Mouse (Mus musculus): ENCODE data around the gene 1700001C19Rik. TPM values are rescaled to one million over a fixed set of nuclear protein-coding genes. Genes with fewer than 3 reads are reported as not detected.

The 1700001C19Rik gene
- polyA plus RNA-seq, 1 experiment from 2014 or later: 1.5 TPM

- ATAC-seq: no peak
- H3K27me3 ChIP-seq: no peaks in the 10 kb centered on the region
- TF ChIP-seq CTCF (IDR thresholded peaks at IDR 0.05): no peak
- no peak for DNase-seq (ENCODE audit: low read depth, low spot score)
- in situ Hi-C loops (cut with MboI; ENCODE audit: low pct_unique_long_range_greater_than_20kb): no loop called here
- ChIA-PET CTCF (interaction anchor here (1.0 to 1.6 kb wide), 6 partner anchors 9 to 103 kb away, joined by 3 to 5 read pairs (median 4); no protein-coding TSS in a partner anchor), POLR2A (interaction anchor here (0.7 kb wide), 1 partner anchor 91 kb away, joined by 3 read pairs; no protein-coding TSS in a partner anchor)
Measured at GRCm38 (mm10) chr17:47472435-47473350, 35.5 kb upstream of the 1700001C19Rik start.

- no peak for TF ChIP-seq CTCF (IDR thresholded peaks at IDR 0.05)
- in situ Hi-C loops (cut with MboI; ENCODE audit: low pct_unique_long_range_greater_than_20kb): no loop called here
- POLR2A ChIA-PET: no interaction called here
- ATAC-seq: no peak
- no peaks in the 10 kb centered on the region for H3K27me3 ChIP-seq
- DNase-seq (ENCODE audit: low read depth, low spot score): no peak
- CTCF ChIA-PET: no interaction called here
Measured at GRCm38 (mm10) chr17:47470686-47471085, 33.5 kb upstream of the 1700001C19Rik start.

GRCm38 (mm10) chr17:47470121-47470520 lies 32.9 kb upstream of the 1700001C19Rik start:
- DNase-seq (ENCODE audit: low read depth, low spot score) (no peak), ATAC-seq (no peak)
- POLR2A ChIA-PET: no interaction called here
- no peaks in the 10 kb centered on the region for H3K27me3 ChIP-seq
- CTCF ChIA-PET: no interaction called here
- no peak for TF ChIP-seq CTCF (IDR thresholded peaks at IDR 0.05)
- in situ Hi-C loops (cut with MboI; ENCODE audit: low pct_unique_long_range_greater_than_20kb): no loop called here

GRCm38 (mm10) chr17:47469642-47470041 lies 32.5 kb upstream of the 1700001C19Rik start:
- no peak for ATAC-seq

GRCm38 (mm10) chr17:47468466-47468865 lies 31.3 kb upstream of the 1700001C19Rik start:
- in situ Hi-C loops (cut with MboI; ENCODE audit: low pct_unique_long_range_greater_than_20kb): no loop called here
- H3K27me3 ChIP-seq: no peaks in the 10 kb centered on the region
- POLR2A ChIA-PET: no interaction called here

More at GRCm38 (mm10) chr17:47469642-47470041, 32.5 kb upstream of the 1700001C19Rik start:
- no peak for TF ChIP-seq CTCF (IDR thresholded peaks at IDR 0.05)
- POLR2A ChIA-PET: no interaction called here
- CTCF ChIA-PET: interaction anchor here (1.4 kb wide), 1 partner anchor 84 kb away, joined by 3 read pairs; no protein-coding TSS in a partner anchor
- DNase-seq (ENCODE audit: low read depth, low spot score): no peak
- in situ Hi-C loops (cut with MboI; ENCODE audit: low pct_unique_long_range_greater_than_20kb): no loop called here
- H3K27me3 ChIP-seq: no peaks in the 10 kb centered on the region

GRCm38 (mm10) chr17:47468063-47468462 lies 30.9 kb upstream of the 1700001C19Rik start:
- ATAC-seq (no peak), DNase-seq (ENCODE audit: low read depth, low spot score) (no peak)
- POLR2A ChIA-PET: no interaction called here
- H3K27me3 ChIP-seq: no peaks in the 10 kb centered on the region
- in situ Hi-C loops (cut with MboI; ENCODE audit: low pct_unique_long_range_greater_than_20kb): no loop called here
- CTCF ChIA-PET: interaction anchor here (1.4 kb wide), 1 partner anchor 82 kb away, joined by 3 read pairs; no protein-coding TSS in a partner anchor
- no peak for TF ChIP-seq CTCF (IDR thresholded peaks at IDR 0.05)

More at GRCm38 (mm10) chr17:47468466-47468865, 31.3 kb upstream of the 1700001C19Rik start:
- DNase-seq (ENCODE audit: low read depth, low spot score) (no peak), ATAC-seq (no peak)
- CTCF ChIA-PET: interaction anchor here (1.4 kb wide), 1 partner anchor 83 kb away, joined by 3 read pairs; no protein-coding TSS in a partner anchor
- no peak for TF ChIP-seq CTCF (IDR thresholded peaks at IDR 0.05)

GRCm38 (mm10) chr17:47467659-47468058 lies 30.5 kb upstream of the 1700001C19Rik start:
- ATAC-seq (no peak), DNase-seq (ENCODE audit: low read depth, low spot score) (no peak)
- in situ Hi-C loops (cut with MboI; ENCODE audit: low pct_unique_long_range_greater_than_20kb): no loop called here
- ChIA-PET POLR2A (interaction anchor here (0.6 kb wide), 2 partner anchors 9 to 14 kb away, joined by 3 to 5 read pairs; no protein-coding TSS in a partner anchor), CTCF (no interaction called here)
- TF ChIP-seq CTCF (IDR thresholded peaks at IDR 0.05): no peak
- no peaks in the 10 kb centered on the region for H3K27me3 ChIP-seq

- ATAC-seq (no peak), DNase-seq (ENCODE audit: low read depth, low spot score) (no peak)
- CTCF ChIA-PET: no interaction called here
- TF ChIP-seq CTCF (IDR thresholded peaks at IDR 0.05): no peak
- in situ Hi-C loops (cut with MboI; ENCODE audit: low pct_unique_long_range_greater_than_20kb): no loop called here
- no peaks in the 10 kb centered on the region for H3K27me3 ChIP-seq
- POLR2A ChIA-PET: no interaction called here
Measured at GRCm38 (mm10) chr17:47466284-47466683, 29.1 kb upstream of the 1700001C19Rik start.

- in situ Hi-C loops (cut with MboI; ENCODE audit: low pct_unique_long_range_greater_than_20kb): no loop called here
- POLR2A ChIA-PET: no interaction called here
- no peaks in the 10 kb centered on the region for H3K27me3 ChIP-seq
- CTCF ChIA-PET: interaction anchor here (1.4 kb wide), 1 partner anchor 10 kb away, joined by 5 read pairs; no protein-coding TSS in a partner anchor
- ATAC-seq: no peak
- no peak for DNase-seq (ENCODE audit: low read depth, low spot score)
- no peak for TF ChIP-seq CTCF (IDR thresholded peaks at IDR 0.05)
Measured at GRCm38 (mm10) chr17:47465016-47465415, 27.8 kb upstream of the 1700001C19Rik start.

- in situ Hi-C loops (cut with MboI; ENCODE audit: low pct_unique_long_range_greater_than_20kb): no loop called here
- no peaks in the 10 kb centered on the region for H3K27me3 ChIP-seq
Measured at GRCm38 (mm10) chr17:47464248-47464965, 27.2 kb upstream of the 1700001C19Rik start.

More at GRCm38 (mm10) chr17:47464248-47464965, 27.2 kb upstream of the 1700001C19Rik start:
- CTCF ChIA-PET: interaction anchor here (1.4 kb wide), 1 partner anchor 11 kb away, joined by 5 read pairs; no protein-coding TSS in a partner anchor
- POLR2A ChIA-PET: no interaction called here
- ATAC-seq (no peak), DNase-seq (ENCODE audit: low read depth, low spot score) (no peak)
- TF ChIP-seq CTCF (IDR thresholded peaks at IDR 0.05): no peak

Measured in Patski (cell line).